Mouse (Mus musculus) mesoderm, embryonic 11.5 days (tissue): ENCODE measurements around the gene Pmepa1.

Experiments used
- DNase-seq: peaks from one replicate; pipeline ENCODE4 v3.0.0-alpha.2; 2012; ENCODE audit warnings: low read depth, low spot score

The Pmepa1 gene

DNA sequence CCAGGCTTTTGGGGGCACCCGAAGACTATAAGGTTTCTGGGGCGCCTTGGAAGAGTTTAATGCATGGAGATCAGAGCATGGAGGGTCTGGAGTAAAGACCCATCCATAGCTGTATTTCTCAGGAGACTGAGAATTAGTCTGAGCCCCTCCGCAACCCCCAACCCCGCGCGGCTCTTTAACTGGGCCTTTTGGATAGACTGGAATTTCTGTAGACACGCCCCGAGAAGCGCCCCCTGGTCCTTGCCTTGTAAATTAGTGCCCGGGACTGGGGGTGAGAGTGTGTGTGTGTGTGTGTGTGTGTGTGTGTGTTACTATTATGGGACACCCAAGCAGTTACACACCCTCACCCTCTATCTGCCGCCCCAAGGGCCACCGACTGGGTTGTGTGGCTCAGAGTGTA is 526 bp upstream of the Pmepa1 start:
- DNase-seq: no peak

DNA sequence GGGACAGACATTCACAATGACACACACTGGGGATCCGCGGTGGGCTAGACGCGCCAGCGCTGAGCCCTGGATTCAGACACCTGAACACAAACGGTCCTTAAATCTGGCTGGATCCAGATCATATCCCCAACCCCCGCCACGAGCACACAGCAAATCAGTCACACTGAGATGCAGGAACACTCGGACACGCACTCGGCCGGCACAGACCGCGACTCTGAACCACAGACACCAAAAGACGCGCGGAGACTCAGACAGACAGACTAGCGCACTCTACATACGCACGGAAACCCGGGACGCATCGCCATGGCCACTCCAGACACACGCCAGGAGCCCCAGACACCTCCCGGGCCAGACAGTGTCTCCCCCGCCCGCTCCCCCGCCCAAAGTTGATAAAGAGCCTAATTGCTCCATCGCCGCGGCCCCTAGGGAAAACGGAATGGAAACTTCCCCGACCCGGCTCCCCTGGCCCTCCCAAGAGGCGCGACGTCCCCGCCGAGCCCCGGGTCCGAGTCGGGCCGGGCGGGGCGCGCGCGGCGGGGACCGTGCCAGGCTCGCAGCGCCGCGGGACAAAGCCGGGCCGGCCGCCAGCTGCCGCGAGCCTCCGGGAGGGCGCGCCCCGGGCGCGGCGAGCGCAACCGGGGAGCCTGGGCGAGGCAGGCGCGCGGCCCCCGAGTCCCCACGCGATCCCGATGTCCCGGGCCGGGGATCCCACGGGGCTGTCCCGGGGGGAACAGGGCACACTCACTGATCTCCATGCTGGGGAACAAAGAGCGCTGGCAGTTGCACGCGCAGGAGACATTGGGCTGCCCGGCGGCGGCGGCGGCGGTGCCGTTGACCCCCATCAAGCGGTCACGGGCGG is 761 bp downstream of the Pmepa1 start:
- peak; percentile 59 for DNase-seq

DNA sequence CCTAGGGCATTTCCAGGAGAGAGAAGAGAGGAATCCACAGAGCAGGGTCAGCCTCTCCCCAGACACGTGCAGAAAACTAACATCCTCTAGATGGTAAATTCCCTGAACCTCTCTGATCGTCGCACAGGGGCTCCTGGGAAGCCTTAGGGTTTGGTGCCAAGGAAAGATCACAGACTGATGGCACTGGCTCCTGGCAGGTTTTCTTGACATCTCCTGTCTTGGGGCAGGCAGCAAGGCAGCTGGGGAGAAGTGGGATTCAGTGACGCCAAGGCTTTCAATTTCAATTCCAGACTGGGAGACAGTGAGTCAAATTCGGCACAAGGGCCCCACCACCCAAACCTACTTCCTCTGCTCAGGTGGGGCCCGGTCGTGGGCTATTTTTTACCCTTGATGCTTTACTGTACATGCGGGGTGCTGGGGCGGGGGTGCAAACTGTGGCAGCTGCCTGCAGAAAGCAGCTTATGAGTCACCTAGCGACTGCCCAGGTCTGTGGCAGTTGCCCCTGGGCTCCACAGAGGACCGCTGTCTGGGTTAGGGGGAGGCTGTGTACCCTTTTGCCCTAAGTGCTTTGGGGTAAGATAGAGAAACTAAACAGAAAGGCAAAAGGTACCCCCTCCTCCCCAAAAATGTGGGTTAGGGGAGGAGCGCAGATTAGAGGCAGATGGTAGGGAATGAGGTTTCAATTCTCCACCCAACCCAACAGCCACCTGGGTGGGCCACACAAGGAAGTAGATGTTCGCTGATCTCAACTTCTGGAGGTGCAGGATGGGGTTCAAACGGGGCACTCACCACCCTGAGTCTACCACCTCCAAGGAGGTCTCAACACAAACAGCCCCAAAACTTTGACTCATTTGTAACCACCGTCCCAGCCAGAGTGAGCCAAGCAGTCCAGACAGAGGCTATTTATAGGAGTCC is 1.6 kb downstream of the Pmepa1 start:
- no peak for DNase-seq

DNA sequence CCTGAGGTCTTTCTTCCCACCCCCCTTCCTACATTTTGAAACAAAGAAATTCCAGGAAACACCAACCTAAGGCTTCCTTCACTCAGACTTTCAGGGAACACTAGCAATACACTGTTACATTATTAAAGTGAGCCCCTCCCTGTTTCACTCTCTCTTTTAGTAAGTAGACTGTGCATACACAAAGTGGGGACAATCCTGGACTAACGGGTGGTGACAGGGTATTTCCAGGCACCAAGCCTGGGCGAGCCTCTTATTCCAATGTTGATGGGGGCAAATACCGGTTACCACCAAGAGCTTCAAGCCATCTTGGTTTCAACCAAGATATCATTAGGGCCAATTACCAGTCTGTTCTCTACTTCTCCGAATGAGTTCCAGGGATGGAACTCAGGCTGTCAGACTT is 2.4 kb downstream of the Pmepa1 start:
- no peak for DNase-seq

DNA sequence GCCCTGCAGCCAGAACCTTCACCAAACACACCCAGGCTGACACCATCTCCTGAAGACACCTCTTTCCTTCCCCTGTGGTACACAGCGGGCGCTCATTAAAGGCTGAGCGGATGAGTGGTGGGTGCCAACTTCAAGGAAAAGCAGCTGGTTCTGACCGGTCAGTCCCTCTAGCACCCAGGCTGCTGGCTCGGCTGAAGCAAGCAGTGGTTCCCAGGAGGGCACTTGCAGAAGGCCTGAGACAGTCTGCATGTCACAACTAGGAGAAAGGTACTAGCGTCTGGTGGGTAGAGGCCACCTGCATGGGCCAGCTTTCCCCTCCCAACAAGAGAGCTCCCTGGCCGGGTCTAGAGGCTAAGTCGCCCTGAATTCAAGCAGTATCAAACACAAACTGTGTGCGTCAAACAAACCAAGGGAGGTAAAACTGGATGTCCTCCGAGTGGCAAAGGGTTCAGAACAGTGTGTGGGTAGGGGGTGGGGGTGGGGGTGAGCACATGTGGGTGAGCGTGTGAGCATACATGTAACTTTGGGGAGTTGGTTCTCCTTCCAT is 3.9 kb downstream of the Pmepa1 start:
- no peak for DNase-seq

DNA sequence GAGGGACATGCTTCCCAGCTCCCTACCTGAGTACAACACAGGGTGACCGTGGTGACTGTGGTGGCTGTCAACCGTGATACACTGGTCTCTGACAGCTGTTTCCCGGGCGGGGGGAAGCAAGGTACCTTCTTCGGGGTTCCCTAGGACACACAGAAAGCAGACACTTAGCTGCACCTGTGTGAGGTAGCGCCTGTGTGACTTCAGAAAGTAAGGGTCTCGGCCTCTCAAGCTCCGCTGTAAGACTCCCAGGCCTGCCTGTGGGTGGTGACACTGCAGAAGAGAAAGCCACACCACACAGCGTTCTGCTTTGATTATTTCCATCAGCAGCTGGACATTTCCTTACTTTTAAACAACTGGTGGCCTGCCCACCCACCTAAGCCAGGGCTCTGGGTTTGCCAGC is 4.8 kb downstream of the Pmepa1 start:
- no peak for DNase-seq

DNA sequence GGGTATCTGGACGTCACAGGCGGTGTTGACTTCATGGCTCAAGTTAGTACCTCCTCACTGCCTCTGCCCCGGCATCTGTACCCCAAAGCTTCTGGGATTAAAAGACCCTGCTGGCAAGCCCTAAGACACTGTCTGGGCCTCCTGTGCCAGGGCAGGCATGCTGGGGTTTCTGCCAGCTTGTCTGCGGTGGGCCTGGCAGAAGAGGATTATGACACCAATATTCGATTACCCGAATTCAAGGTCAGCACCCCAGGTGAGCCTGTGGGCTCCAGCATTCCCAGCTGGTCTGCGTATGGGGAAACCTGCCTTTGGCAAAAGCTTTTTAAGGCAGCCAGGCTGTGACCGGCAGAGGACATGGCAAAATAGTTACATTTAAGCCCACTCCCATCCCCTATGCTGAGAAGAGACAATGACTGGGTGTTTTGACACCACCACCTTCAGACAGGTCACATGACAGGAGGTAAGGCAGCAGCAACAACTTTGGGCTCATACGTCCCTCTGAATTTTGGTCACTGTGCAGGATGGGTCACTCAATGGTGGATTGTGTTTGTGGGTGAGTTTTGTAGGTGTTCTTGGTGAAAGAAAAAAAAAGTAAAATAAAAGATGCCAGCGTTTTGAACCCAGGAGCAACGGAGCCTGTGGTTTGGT is 5.6 kb downstream of the Pmepa1 start:
- DNase-seq: no peak

DNA sequence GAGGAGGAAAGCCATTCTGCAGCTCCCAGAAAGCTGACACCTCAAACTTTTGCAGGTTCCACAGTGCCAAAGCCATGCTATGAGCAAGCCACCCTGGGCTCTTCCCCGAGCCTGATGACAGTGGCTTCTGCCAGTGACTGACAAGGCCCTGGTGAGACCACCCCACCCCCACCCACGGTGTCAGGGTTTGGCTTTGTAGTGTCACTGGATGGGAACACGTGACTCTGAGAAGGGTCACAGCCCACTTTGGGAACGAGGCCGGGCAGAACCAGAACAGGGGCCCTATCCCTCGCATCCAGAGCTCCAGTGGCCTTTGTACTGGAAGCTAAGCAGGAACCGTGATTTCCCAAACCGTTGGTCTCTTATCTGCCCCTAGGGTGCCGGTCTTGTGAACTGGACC is 6.1 kb downstream of the Pmepa1 start:
- DNase-seq: no peak

DNA sequence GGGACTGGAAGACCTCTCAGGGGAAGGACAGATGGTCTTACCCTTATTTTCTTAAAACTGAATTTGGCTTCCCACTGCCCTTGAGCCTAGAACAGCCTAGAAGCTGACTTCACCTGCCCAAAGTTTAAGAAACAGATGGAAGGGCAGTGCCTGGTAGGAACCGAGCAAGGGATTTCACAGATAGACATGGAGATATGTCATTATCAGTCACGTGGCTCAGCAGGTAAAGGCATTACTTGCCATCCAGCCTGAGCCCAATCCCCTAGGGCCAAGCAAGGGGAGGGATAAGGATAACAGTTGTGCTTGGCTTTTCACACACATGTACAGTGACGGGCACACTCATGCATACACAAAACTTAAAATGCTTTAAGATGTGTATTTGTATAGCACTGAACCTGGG is 8.8 kb downstream of the Pmepa1 start:
- DNase-seq: no peak

DNA sequence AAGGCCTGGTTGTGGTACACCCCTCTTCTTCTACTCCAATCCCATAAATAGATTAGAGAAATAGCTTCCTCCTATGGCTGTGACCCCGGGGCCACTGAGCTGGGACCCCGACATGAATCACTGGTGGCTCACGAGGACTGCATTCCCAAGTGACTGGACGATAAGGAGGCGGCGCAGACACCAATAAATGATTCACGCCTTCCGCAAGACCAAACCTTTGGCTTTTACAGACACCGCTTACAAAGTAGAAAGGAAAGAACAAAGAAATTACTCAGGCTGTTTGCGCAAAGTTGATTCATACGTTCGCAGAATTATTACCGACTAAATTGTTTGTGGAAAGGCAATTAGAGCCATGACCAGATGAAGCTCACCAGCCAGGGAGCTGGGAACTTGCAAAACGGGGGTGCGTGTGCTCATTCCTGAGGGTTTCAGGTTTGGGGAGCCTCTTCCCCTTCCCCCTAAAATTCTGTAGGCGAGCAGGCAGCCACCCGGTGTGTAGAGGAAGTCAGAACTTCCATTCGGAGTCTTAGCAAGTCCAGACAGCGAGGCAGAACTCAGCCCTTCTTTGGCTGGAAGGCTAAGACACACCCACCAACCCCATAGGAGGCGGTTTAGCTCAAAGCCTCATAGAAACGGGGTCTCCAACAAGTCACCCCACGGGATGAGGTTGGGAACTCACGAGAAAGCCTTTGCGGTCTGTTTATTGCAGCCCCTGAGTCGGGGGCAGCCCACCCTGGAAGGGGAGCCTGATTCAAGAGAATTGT is 9.8 kb downstream of the Pmepa1 start:
- DNase-seq: no peak

DNA sequence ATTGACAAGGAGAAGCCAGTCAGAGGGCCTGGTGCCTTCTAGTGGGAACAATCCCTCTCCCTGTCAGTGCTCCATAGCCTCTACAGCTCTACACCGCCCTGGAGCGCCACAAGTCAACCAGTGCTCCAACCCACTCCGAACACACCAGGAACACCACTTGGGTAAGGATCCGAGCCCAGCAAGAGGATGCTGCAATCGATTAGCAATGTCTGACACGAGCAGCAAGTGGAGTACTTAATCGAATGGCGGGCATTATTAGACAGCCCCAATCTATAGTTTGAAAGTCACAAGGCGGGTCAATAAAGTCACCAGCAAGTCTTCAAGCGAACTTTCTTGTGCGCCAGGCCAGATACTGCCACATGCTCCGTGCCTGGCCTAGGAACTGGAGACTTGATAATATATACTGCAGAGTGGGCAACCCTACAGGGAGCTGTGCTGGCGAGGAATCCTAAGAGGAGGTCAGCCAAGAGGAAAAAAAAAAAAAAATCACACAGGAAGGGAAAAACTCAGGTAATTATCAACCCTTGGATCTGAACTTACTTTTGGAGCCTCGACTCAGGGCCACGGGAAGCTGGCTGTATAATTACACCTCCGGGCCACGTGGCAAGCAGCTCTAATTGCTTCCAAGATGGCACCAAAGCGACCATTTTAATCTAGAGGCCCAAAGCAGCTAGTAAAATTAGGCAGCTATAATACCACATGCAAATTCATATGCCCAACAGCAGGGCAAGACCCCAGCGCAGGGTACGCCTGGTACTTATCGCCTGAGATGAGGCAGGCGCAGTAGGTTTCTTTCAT is 10.7 kb downstream of the Pmepa1 start:
- DNase-seq: no peak

DNA sequence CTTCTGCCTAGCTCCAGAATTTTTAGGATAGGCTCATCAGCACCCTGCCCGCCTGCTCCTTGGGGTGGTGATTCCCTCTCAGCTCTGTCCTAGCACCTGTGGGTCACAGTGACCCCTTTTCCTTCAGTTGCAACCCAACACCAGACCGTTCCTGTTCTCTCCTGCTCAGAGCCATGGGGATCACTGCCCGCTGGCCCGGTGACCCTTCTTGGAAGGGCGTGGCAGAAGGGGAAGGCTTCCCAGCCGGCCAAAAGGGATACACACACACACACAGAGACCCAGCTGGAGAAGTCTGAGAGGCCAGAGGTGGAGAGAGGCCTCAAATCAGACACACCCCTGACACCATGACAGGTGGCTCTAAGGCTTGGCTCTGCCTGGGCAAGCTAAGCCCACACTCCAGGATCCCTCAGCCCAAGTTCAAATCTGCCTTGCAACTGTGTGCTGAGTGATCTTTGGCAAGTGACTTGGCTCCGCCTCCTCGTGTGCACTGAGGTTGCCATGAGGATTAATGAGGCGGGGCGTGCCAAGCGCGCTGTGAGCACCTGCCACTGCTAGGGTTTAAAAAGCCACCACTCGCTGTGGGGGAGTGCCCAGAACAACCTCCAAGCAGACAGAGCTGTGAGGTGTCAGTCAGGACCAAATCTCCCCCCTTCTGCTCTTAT is 11.7 kb downstream of the Pmepa1 start:
- DNase-seq: peak; percentile 65

DNA sequence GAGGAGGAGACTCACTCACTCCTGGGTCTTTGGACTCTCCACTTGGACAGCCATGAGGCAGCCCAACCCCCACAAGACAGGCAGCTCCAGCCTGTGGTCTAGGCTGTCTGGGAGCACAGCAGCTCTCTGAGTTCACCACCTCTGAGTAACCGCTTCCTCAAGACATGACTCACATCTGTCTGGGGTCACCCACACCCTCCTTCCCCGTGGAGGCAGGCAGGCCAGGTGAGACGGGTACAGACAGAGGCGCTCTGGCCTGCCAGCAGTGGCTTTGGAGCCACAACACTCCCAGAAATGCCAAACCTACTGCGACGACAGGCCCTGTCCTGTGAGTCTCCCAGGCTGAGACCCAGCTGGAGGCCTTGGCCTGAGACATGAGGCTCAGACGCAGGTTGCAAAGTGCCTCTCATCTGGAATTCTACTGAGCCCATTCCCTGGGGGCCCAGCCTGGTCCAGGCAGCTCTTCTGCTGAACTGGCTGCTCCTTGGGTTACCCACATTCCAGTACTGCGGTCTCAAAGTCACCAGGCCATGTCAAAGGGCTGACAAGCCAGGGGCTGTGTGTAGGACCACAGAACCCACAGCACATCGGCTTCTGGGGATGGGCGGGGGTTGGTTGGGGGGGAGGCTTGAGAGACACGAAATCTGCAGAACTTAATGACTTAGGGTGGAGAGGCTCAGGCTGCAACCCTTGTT is 12.6 kb downstream of the Pmepa1 start:
- DNase-seq: peak; percentile 54

DNA sequence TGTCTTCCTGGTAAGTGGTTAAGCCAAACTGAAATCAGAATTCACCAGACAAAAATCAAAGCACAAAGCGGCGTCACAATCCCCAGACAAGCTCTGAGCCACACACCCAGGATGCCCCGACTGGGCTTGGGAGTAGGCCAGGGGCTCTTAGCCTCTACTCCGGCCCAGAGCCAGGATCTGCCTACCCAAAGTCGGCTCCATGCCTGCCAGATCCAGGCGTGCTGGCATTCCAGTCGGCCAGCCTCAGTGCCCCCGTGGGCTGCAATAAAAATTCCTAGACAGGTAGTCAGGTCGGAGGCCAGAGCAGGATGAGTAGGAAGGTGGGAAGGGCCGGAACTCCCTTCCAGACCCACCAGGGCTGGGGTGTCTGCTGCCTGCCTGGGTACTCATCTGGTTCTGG is 14.8 kb downstream of the Pmepa1 start:
- DNase-seq: no peak

DNA sequence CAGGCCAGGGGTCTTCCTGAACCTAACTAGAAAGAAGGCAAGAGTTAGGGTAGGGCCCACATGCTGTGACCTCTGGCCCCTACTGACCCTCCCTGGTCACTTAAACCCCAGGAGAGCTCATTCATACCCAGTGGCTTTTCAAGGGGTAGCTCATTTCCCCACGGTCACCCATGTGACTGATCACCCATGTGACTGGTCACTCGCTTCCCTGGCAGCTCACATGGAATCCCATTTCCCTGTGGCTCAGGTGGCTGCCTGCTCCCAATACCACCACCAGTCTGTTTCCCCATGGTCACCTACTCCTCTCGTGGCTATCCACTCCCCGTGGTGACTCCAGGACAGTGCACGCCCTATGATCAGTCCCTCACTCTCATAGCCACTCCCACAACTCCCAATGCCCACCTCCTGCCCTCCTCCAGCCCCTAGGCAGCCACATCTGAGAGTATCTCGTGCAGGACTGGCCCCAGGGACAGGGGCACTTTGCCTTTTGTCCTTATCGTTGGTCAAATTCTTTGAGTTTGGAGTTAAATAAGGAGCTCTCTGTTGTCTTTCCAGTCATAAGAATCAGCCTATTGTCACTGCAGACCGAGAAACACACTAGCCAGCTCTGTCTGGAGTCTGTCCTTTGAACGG is 17.8 kb downstream of the Pmepa1 start:
- DNase-seq: no peak

DNA sequence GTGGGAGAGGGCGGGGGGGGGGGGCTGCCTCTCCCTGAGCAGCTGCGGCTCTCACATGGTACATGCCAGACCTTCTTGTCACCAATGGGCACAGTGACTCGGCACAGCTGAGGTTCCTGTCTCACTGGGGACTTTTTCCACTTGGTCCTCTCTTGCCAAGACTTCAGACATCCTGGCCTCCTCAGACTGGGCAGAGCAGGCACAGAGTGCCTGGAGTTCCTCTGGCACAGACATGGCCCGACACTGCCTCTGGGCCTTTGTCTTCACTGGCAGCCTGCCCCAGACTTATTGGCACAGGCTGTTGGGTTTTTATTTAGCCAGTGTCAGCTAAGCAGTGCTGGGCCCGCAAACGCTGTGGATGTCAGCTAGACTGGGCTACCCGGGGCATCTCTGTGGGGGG is 18.7 kb downstream of the Pmepa1 start:
- no peak for DNase-seq

DNA sequence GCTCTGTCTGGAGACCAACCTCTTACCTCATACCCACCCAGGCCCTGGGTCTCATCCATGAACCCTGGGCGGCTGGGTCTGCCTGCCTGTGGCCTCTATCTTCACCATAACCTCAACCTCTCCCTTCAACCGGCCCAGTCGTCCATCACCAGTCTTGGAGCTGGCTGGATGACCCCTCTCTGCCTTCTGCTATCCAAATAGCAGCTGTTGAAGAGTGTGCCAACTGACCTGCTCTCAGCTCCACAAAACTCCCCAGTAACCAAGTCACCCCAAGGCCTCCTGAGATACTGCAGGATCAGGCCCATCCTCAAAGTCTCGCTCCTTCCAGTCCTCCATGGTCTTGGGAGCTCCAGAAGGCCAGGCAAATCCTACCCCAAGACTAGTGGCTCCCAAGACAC is 19.8 kb downstream of the Pmepa1 start:
- DNase-seq: no peak

DNA sequence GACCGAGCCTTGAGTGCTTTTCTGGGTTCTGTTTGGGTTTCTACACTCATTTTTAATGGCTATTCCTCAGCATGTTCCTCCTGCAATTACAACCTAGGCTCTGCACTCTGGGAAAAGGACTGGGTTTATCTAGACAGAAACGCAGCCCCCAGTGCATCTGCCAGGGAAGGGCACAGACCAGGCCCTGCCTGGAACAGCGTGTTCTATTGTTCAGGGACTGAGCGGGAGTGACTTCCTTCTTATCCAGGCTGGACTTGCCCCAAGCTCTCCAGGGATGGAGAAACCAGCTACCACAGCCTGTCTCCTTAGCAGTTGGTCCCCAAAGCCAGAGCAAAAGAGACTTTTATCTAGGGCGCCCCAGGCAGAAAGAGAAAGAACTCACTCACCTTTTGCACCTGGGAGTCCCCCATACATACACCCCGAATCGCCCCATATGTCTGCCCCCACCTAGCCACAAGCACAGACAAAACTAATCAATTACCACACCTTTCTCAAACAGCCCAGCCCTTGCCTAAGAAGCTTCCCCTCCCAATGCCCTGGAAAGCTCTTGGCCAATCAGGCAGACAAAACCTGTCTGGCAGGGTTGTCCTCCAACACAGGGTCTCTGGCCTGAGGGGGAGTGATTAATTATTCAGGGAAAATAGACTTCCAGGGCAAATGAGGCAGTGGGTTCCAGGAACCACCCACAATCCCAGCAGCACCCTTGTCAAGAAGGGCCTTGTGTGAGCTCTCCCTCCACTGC is 20.4 kb downstream of the Pmepa1 start:
- no peak for DNase-seq
